Mouse (Mus musculus) lung, postnatal 36 days (tissue): Measurements from ENCODE around the gene Aldoc.

Experiments
- DNase-seq: peaks from one replicate; pipeline ENCODE4 v3.0.0; 2022; ENCODE audit warnings: mixed read lengths

The Aldoc gene

GRCm38 (mm10) chr11:78363309-78364007 lies 40.7 kb downstream of the Aldoc start:
- no peak for DNase-seq

- DNase-seq: no peak
Observed at GRCm38 (mm10) chr11:78364103-78364502, 41.3 kb downstream of the Aldoc start.

GRCm38 (mm10) chr11:78367456-78368225 lies 44.9 kb downstream of the Aldoc start:
- no peak for DNase-seq

GRCm38 (mm10) chr11:78370389-78370788 lies 47.6 kb downstream of the Aldoc start:
- peak; percentile 65 for DNase-seq

GRCm38 (mm10) chr11:78371711-78372110 lies 48.9 kb downstream of the Aldoc start:
- DNase-seq: no peak

- DNase-seq: no peak
Observed at GRCm38 (mm10) chr11:78372166-78372565, 49.4 kb downstream of the Aldoc start.

- no peak for DNase-seq
Observed at GRCm38 (mm10) chr11:78372610-78373009, 49.8 kb downstream of the Aldoc start.

- DNase-seq: no peak
Observed at GRCm38 (mm10) chr11:78374147-78374546, 51.4 kb downstream of the Aldoc start.
